ENCODE assay signal across 10 mouse cellular contexts in the genomic region with DNA sequence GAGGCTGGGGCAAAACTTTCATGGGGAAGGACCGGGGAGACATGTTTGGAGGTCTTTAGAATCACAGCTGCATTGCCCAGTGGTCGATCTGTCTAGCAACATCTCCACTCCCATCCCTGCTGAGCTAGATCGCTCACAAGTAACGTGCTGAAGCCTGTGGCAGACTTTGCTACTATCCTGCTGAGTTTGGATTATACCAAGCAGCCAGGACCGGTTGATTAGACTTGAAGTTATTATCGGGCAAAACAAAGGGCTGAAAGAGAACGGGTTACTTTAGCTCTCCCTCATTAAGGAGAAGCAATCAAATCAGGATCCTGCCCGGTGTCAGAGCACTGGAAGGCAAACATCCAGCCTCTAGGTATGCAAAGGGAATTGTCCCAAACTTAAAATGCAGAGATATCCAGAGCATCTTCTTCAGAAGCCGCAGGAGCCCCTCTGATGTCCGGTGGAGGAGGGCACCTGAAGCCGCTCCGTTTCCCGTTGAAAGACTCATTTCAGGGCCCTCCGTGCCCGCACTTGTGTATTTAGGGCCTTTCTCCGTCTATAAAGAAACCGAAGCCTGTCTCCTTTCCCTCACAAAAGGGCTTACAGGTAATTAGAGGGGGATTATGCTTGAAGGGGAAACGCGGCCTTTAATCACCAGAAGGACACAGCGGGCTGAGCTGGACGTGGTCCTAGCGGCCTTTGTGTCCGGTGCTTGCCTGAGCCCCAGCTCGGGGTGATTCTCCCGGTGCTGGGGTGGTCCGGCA. TPM values are rescaled to one million over a fixed set of nuclear protein-coding genes. Genes with fewer than 3 reads are reported as not detected.
A peak's percentile ranks its signal among the peaks of the same experiment; 100 is the strongest.
DNase-seq lines count a peak whose midpoint lies in the region; ATAC-seq lines count a peak whose summit lies in the region.
"Had no signal": no experiment of that assay in that cellular context is flagged by ENCODE, and none has a peak within 500 bp of the region (broad histone marks: within the 10 kb centered on the region; RNA-seq: fewer than 3 reads in every experiment).

Gene Abca4 (plus strand): TSS at position 645 of the 749 bp plus-strand sequence.

- DNase-seq in heart, postnatal 4 days: no peak
- peak; percentile 57 for DNase-seq in embryo, embryonic 11 days
- peak; percentile 45 for DNase-seq in hindbrain, embryonic 14.5 days (ENCODE audit: low spot score)
- peak; percentile 60 for DNase-seq in midbrain, embryonic 14.5 days
- no peak for DNase-seq in left cerebral cortex, postnatal 25 days (ENCODE audit: low spot score in 2 of 2)
- DNase-seq: gastrocnemius, postnatal 10 days had no signal

- peak within 1 kb of the TSS; percentile 43 for H3K4me2 ChIP-seq in heart, embryonic 14.5 days (ENCODE audit: low read length)
- peak within 1 kb of the TSS; percentile 40 for H3K4me2 ChIP-seq in hindbrain, embryonic 14.5 days (replicated peaks)
- H3K4me2 ChIP-seq in midbrain, embryonic 14.5 days (ENCODE audit: low read length): peak within 1 kb of the TSS; percentile 46

- peak within 1 kb of the TSS; percentile 50 to 52; a peak in 3 of 4 replicates for H3K27ac ChIP-seq in heart, embryonic 14.5 days (replicated peaks in 1 of 2; ENCODE audit: control insufficient read depth in 1 of 2, insufficient read depth in 1 of 2, low read depth in 2 of 2, low read length in 2 of 2)
- H3K27ac ChIP-seq in hindbrain, embryonic 14.5 days: no peak within 1 kb of the TSS
- H3K27ac ChIP-seq in midbrain, embryonic 14.5 days (replicated peaks; ENCODE audit: low read depth, low read length): no peak within 1 kb of the TSS

- ATAC-seq in heart, embryonic 14.5 days (ENCODE audit: insufficient number of reproducible peaks, insufficient read depth, low FRiP score, low read depth): no peak
- no peak for ATAC-seq in hindbrain, embryonic 14.5 days (ENCODE audit: low FRiP score)
- no peak for ATAC-seq in midbrain, embryonic 14.5 days (ENCODE audit: low FRiP score, low TSS enrichment)
- no peak for ATAC-seq in megakaryocyte-erythroid progenitor cell, adult 5-6 weeks (replicated peaks; ENCODE audit: low FRiP score, low TSS enrichment, poor library complexity, severe bottlenecking)
- no peak for ATAC-seq in frontal cortex, adult (ENCODE audit: low TSS enrichment)

- H3K27me3 ChIP-seq in heart, embryonic 14.5 days (ENCODE audit: control insufficient read depth, insufficient read depth, low read length): no peaks in the 10 kb centered on the region
- peaks cover 56% of the 10 kb centered on the region for H3K27me3 ChIP-seq in hindbrain, embryonic 14.5 days (ENCODE audit: control insufficient read depth, insufficient read depth, low read length)
- H3K27me3 ChIP-seq in midbrain, embryonic 14.5 days (ENCODE audit: control insufficient read depth, insufficient read depth, low read length): peaks cover 60% of the 10 kb centered on the region
- H3K27me3 ChIP-seq: CH12.LX had no signal

- 0 out of 4 replicates have a peak within 1 kb of the TSS, but pooled peaks of 1 of the 2 experiments have one; percentile 2 for H3K4me3 ChIP-seq in heart, embryonic 14.5 days (ENCODE audit: control insufficient read depth in 1 of 2, insufficient read depth in 1 of 2, low read depth in 1 of 2, low read length in 2 of 2)
- peak within 1 kb of the TSS; percentile 16 for H3K4me3 ChIP-seq in hindbrain, embryonic 14.5 days (replicated peaks; ENCODE audit: low read length)
- peak within 1 kb of the TSS; percentile 20 for H3K4me3 ChIP-seq in midbrain, embryonic 14.5 days (replicated peaks; ENCODE audit: low read depth, low read length)

- H3K36me3 ChIP-seq in heart, embryonic 14.5 days (ENCODE audit: control insufficient read depth, insufficient read depth, low read length): no peaks in the 10 kb centered on the region
- no peaks in the 10 kb centered on the region for H3K36me3 ChIP-seq in hindbrain, embryonic 14.5 days (replicated peaks; ENCODE audit: control insufficient read depth, insufficient read depth)
- no peaks in the 10 kb centered on the region for H3K36me3 ChIP-seq in midbrain, embryonic 14.5 days (ENCODE audit: control insufficient read depth, insufficient read depth, low read length)

- no peaks in the 10 kb centered on the region for H3K9me3 ChIP-seq in heart, embryonic 14.5 days (ENCODE audit: control insufficient read depth, low read length)
- H3K9me3 ChIP-seq in hindbrain, embryonic 14.5 days (ENCODE audit: control insufficient read depth, low read length): no peaks in the 10 kb centered on the region
- no peaks in the 10 kb centered on the region for H3K9me3 ChIP-seq in midbrain, embryonic 14.5 days (ENCODE audit: control insufficient read depth, low read length)

- WGBS in heart, embryonic 14.5 days: 26% methylated on average over 26 of the region's 26 CpGs
- 3% methylated on average over 26 of the region's 26 CpGs for WGBS in hindbrain, embryonic 14.5 days
- 3% methylated on average over 26 of the region's 26 CpGs for WGBS in midbrain, embryonic 14.5 days

- H3K9ac ChIP-seq in heart, embryonic 14.5 days (ENCODE audit: low read length): peak within 1 kb of the TSS; percentile 39; the same call in 1 of the 2 replicates
- peak within 1 kb of the TSS; percentile 14 for H3K9ac ChIP-seq in hindbrain, embryonic 14.5 days
- peak within 1 kb of the TSS; percentile 39 for H3K9ac ChIP-seq in midbrain, embryonic 14.5 days (replicated peaks; ENCODE audit: low read length)

- H3K4me1 ChIP-seq in heart, embryonic 14.5 days (ENCODE audit: control insufficient read depth in 2 of 2, insufficient read depth in 2 of 2, low read length in 2 of 2): peaks cover 46 to 58% of the 10 kb centered on the region in 2 experiments
- peaks cover 41% of the 10 kb centered on the region for H3K4me1 ChIP-seq in hindbrain, embryonic 14.5 days (replicated peaks; ENCODE audit: control insufficient read depth, insufficient read depth, low read length)
- peaks cover 40% of the 10 kb centered on the region for H3K4me1 ChIP-seq in midbrain, embryonic 14.5 days (ENCODE audit: control insufficient read depth, insufficient read depth, low read length)

- intact Hi-C loops in left cerebral cortex, postnatal 25 days (cut with DNase I): no loop called here

RNA-seq across cellular contexts. Expression of gene Abca4, which starts in this region (rescaled TPM):
- polyA plus RNA-seq in heart, embryonic 14.5 days (2014; fragmentation: Nextera tagmentation; extraction: Ambion mirVana): 3.6 and 3.9 TPM in 2 replicates
- 1 to 10 TPM; 7.8 to 8.7 TPM for total RNA-seq in heart, postnatal 4 days (2021)
- polyA plus RNA-seq in hindbrain, embryonic 14.5 days (2014; fragmentation: Nextera tagmentation; extraction: Ambion mirVana): 4.1 and 5.1 TPM in 2 replicates
- polyA plus RNA-seq in midbrain, embryonic 14.5 days (2014; fragmentation: Nextera tagmentation; extraction: Ambion mirVana): 1.00 and 1.6 TPM in 2 replicates
- total RNA-seq in megakaryocyte-erythroid progenitor cell, adult 5-6 weeks (2014; fragmentation: Nextera tagmentation): not detected in 2 replicates
- 0.15 TPM in 1 of 2 replicates, not detected in the other for total RNA-seq in megakaryocyte-erythroid progenitor cell, adult 5-6 weeks (2017)
- 1 to 10 TPM; 2.8 to 3.4 TPM for total RNA-seq in left cerebral cortex, postnatal 25 days (2021)

Comparison
In these comparisons a context has a peak if more than half of its experiments do, and no peak if none do; other contexts are left out.
1. H3K27ac ChIP-seq: peak in heart, embryonic 14.5 days (2 of 2); none in hindbrain, embryonic 14.5 days (single experiment) and midbrain, embryonic 14.5 days (single experiment).
2. DNase-seq: peak in embryo, embryonic 11 days (single experiment), hindbrain, embryonic 14.5 days (single experiment) and midbrain, embryonic 14.5 days (single experiment); none in heart, postnatal 4 days (single experiment) and left cerebral cortex, postnatal 25 days (0 of 2).
3. Peak in every context shown above with its lines, with median percentiles within 50 percentile points of each other: H3K4me2 ChIP-seq and H3K9ac ChIP-seq.